Mouse (Mus musculus): ENCODE measurements around the gene Nat8f6. TPM values are rescaled to one million over a fixed set of nuclear protein-coding genes. Genes with fewer than 3 reads are reported as not detected.
"Not testable (repeated sequence)": the region's sequence is repeated elsewhere in the genome, so short reads cannot be mapped to it uniquely, and the experiment has no call there.

The Nat8f6 gene
- polyA plus RNA-seq (2014; fragmentation: Nextera tagmentation; extraction: Ambion mirVana), result not detected in 2 replicates

DNA sequence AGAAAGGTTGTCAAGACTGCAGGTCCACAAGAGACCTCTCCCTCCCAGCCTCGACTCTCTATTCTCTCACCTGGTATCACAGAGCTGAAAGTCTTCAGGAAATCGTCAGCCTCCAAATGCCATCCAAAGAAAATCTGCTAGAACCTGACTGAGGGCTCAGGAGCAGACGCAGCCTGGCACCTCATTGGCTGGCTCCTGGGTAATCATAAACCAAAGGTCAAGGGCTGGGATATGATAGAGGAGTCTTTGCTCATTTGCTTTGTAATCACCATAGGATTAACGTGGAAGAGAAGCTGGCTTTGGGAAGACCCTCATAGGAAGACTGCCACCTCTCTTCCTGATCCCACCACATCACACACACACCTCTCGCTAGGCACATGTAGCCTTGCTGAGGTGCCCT is at the start of gene Nat8f6, which contains the start of gene Nat8f5:
Gene Nat8f6, minus strand, starts transcription at position 118 of the 400 bp plus-strand sequence.
Gene Nat8f5, minus strand, starts transcription at position 136 of the 400 bp plus-strand sequence.
- ATAC-seq (ENCODE audit: insufficient number of reproducible peaks, low FRiP score, low TSS enrichment, low read depth), result no peak

DNA sequence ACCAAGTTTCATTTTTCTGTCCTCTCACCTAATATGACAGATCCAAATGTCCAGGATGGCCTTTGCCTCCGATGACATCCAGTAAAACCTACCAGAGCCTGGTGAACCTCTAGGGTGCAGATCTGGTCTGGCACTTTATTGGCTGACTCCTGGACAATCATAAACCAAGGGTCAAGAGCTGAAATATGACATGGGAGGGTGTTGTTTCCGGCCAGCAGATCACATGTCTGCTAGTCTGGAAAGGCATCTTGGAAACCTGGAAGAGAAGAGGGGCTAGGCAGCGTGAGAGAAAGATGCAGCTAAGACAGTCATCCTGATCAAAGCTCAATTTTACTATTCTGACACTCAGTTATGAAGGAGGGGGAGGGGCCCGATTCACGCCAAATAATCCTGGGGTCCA is 48.3 kb upstream of the Nat8f6 start, which contains the start of gene Nat8f2:
Gene Nat8f2, minus strand, starts transcription at position 153 of the 400 bp plus-strand sequence.
- not testable (repeated sequence) for H3K27ac ChIP-seq (replicated peaks; ENCODE audit: low read depth, low read length); H3K36me3 ChIP-seq (ENCODE audit: control insufficient read depth, insufficient read depth, low read length); H3K27me3 ChIP-seq (ENCODE audit: control insufficient read depth, insufficient read depth, low read length); DNase-seq (ENCODE audit: low spot score); ATAC-seq (ENCODE audit: insufficient number of reproducible peaks, low FRiP score, low TSS enrichment, low read depth); H3K4me2 ChIP-seq (ENCODE audit: low read depth, severe bottlenecking); H3K9me3 ChIP-seq (ENCODE audit: control insufficient read depth, low read length); H3K4me1 ChIP-seq (ENCODE audit: control insufficient read depth, insufficient read depth, low read length); H3K4me3 ChIP-seq (ENCODE audit: low read depth, low read length); H3K9ac ChIP-seq (ENCODE audit: low read length)
- WGBS, result 83% methylated on average over 5 of the region's 5 CpGs

More for the DNA sequence above, at the start of gene Nat8f6, which contains the start of gene Nat8f5:
- H3K4me3 ChIP-seq (ENCODE audit: low read depth, low read length), result no peak within 1 kb of the TSS
- no peaks in the 10 kb centered on the region for H3K4me1 ChIP-seq (ENCODE audit: control insufficient read depth, insufficient read depth, low read length)
- H3K27me3 ChIP-seq (ENCODE audit: control insufficient read depth, insufficient read depth, low read length), result no peaks in the 10 kb centered on the region
- no peak within 1 kb of the TSS for H3K27ac ChIP-seq (replicated peaks; ENCODE audit: low read depth, low read length)
- H3K9me3 ChIP-seq (ENCODE audit: control insufficient read depth, low read length), result no peaks in the 10 kb centered on the region
- no peak for DNase-seq (ENCODE audit: low spot score)
- 85% methylated on average over 5 of the region's 5 CpGs for WGBS
- no peak within 1 kb of the TSS for H3K4me2 ChIP-seq (ENCODE audit: low read depth, severe bottlenecking)
- H3K36me3 ChIP-seq (ENCODE audit: control insufficient read depth, insufficient read depth, low read length), result no peaks in the 10 kb centered on the region
- H3K9ac ChIP-seq (ENCODE audit: low read length), result no peak within 1 kb of the TSS

- ATAC-seq (ENCODE audit: insufficient number of reproducible peaks, low FRiP score, low TSS enrichment, low read depth), result no peak
- H3K9ac ChIP-seq (ENCODE audit: low read length), result no peak overlapping the region
- H3K4me1 ChIP-seq (ENCODE audit: control insufficient read depth, insufficient read depth, low read length), result no peaks in the 10 kb centered on the region
- no peak overlapping the region for H3K27ac ChIP-seq (replicated peaks; ENCODE audit: low read depth, low read length)
- DNase-seq (ENCODE audit: low spot score), result no peak
- 84% methylated on average over 8 of the region's 8 CpGs for WGBS
- H3K4me2 ChIP-seq (ENCODE audit: low read depth, severe bottlenecking), result no peak overlapping the region
- H3K27me3 ChIP-seq (ENCODE audit: control insufficient read depth, insufficient read depth, low read length), result no peaks in the 10 kb centered on the region
- no peaks in the 10 kb centered on the region for H3K36me3 ChIP-seq (ENCODE audit: control insufficient read depth, insufficient read depth, low read length)
- H3K4me3 ChIP-seq (ENCODE audit: low read depth, low read length), result no peak overlapping the region
- H3K9me3 ChIP-seq (ENCODE audit: control insufficient read depth, low read length), result no peaks in the 10 kb centered on the region
These were observed 47.3 kb upstream of the Nat8f6 start for GRCm38 (mm10) chr6:85867726-85868690.

- DNase-seq (ENCODE audit: low spot score); H3K9ac ChIP-seq (ENCODE audit: low read length); H3K4me3 ChIP-seq (ENCODE audit: low read depth, low read length); H3K27me3 ChIP-seq (ENCODE audit: control insufficient read depth, insufficient read depth, low read length); ATAC-seq (ENCODE audit: insufficient number of reproducible peaks, low FRiP score, low TSS enrichment, low read depth); H3K36me3 ChIP-seq (ENCODE audit: control insufficient read depth, insufficient read depth, low read length); H3K9me3 ChIP-seq (ENCODE audit: control insufficient read depth, low read length); H3K4me1 ChIP-seq (ENCODE audit: control insufficient read depth, insufficient read depth, low read length); H3K27ac ChIP-seq (replicated peaks; ENCODE audit: low read depth, low read length); H3K4me2 ChIP-seq (ENCODE audit: low read depth, severe bottlenecking): not testable (repeated sequence)
- WGBS, result 92% methylated on average over 1 of the region's 1 CpGs
These were observed 46.2 kb upstream of the Nat8f6 start for GRCm38 (mm10) chr6:85866995-85867394.

- not testable (repeated sequence) for H3K27ac ChIP-seq (replicated peaks; ENCODE audit: low read depth, low read length); H3K9ac ChIP-seq (ENCODE audit: low read length); H3K4me1 ChIP-seq (ENCODE audit: control insufficient read depth, insufficient read depth, low read length); H3K9me3 ChIP-seq (ENCODE audit: control insufficient read depth, low read length); DNase-seq (ENCODE audit: low spot score); H3K36me3 ChIP-seq (ENCODE audit: control insufficient read depth, insufficient read depth, low read length); H3K4me3 ChIP-seq (ENCODE audit: low read depth, low read length); H3K27me3 ChIP-seq (ENCODE audit: control insufficient read depth, insufficient read depth, low read length); H3K4me2 ChIP-seq (ENCODE audit: low read depth, severe bottlenecking); ATAC-seq (ENCODE audit: insufficient number of reproducible peaks, low FRiP score, low TSS enrichment, low read depth)
- WGBS, result 81% methylated on average over 3 of the region's 3 CpGs
These were observed 45.4 kb upstream of the Nat8f6 start for GRCm38 (mm10) chr6:85866166-85866565.

GRCm38 (mm10) chr6:85864900-85865639 is 44.3 kb upstream of the Nat8f6 start:
- not testable (repeated sequence) for H3K9me3 ChIP-seq (ENCODE audit: control insufficient read depth, low read length); H3K4me3 ChIP-seq (ENCODE audit: low read depth, low read length); H3K27me3 ChIP-seq (ENCODE audit: control insufficient read depth, insufficient read depth, low read length); H3K27ac ChIP-seq (replicated peaks; ENCODE audit: low read depth, low read length); ATAC-seq (ENCODE audit: insufficient number of reproducible peaks, low FRiP score, low TSS enrichment, low read depth); H3K4me2 ChIP-seq (ENCODE audit: low read depth, severe bottlenecking); H3K36me3 ChIP-seq (ENCODE audit: control insufficient read depth, insufficient read depth, low read length); H3K9ac ChIP-seq (ENCODE audit: low read length); H3K4me1 ChIP-seq (ENCODE audit: control insufficient read depth, insufficient read depth, low read length); DNase-seq (ENCODE audit: low spot score)
- 61% methylated on average over 6 of the region's 7 CpGs for WGBS

DNA sequence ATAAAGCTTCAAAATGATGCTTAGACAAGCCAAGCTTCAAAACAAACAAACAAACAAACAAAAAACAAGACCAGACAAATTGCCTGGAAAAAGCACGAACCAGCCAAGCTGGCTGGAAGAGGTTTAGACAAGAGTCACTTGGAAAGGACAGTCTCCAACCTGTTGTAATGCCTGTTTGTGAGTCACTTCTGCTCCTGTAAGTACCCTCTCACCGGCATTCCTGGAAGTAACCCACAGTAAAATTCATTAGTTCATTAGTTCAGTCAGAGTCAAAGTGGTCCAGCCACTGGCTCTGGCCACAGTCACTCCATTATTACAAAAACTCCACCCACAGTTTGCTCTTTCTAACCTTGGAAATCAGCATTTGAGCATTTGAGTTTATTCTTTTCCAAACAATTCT is 43.1 kb upstream of the Nat8f6 start:
- ATAC-seq (ENCODE audit: insufficient number of reproducible peaks, low FRiP score, low TSS enrichment, low read depth) (no peak), DNase-seq (ENCODE audit: low spot score) (no peak)
- Histone ChIP-seq H3K36me3 (ENCODE audit: control insufficient read depth, insufficient read depth, low read length) (no peaks in the 10 kb centered on the region), H3K27ac (replicated peaks; ENCODE audit: low read depth, low read length) (no peak overlapping the region), H3K4me3 (ENCODE audit: low read depth, low read length) (no peak overlapping the region), H3K4me1 (ENCODE audit: control insufficient read depth, insufficient read depth, low read length) (no peaks in the 10 kb centered on the region), H3K27me3 (ENCODE audit: control insufficient read depth, insufficient read depth, low read length) (no peaks in the 10 kb centered on the region), H3K9ac (ENCODE audit: low read length) (no peak overlapping the region), H3K4me2 (ENCODE audit: low read depth, severe bottlenecking) (no peak overlapping the region), H3K9me3 (ENCODE audit: control insufficient read depth, low read length) (no peaks in the 10 kb centered on the region)
- 86% methylated on average over 2 of the region's 2 CpGs for WGBS

- Histone ChIP-seq H3K9me3 (ENCODE audit: control insufficient read depth, low read length) (no peaks in the 10 kb centered on the region), H3K36me3 (ENCODE audit: control insufficient read depth, insufficient read depth, low read length) (no peaks in the 10 kb centered on the region), H3K27ac (replicated peaks; ENCODE audit: low read depth, low read length) (no peak overlapping the region), H3K27me3 (ENCODE audit: control insufficient read depth, insufficient read depth, low read length) (no peaks in the 10 kb centered on the region), H3K4me1 (ENCODE audit: control insufficient read depth, insufficient read depth, low read length) (no peaks in the 10 kb centered on the region), H3K4me2 (ENCODE audit: low read depth, severe bottlenecking) (no peak overlapping the region), H3K9ac (ENCODE audit: low read length) (no peak overlapping the region), H3K4me3 (ENCODE audit: low read depth, low read length) (no peak overlapping the region)
- DNase-seq (ENCODE audit: low spot score) (no peak), ATAC-seq (ENCODE audit: insufficient number of reproducible peaks, low FRiP score, low TSS enrichment, low read depth) (no peak)
- WGBS, result 81% methylated on average over 2 of the region's 2 CpGs
These were observed 42.4 kb upstream of the Nat8f6 start for GRCm38 (mm10) chr6:85863136-85863535.

Data from limb, embryonic 11.5 days (tissue).